Mouse (Mus musculus) left cerebral cortex, adult 2 months (tissue): Measurements from ENCODE around the gene Cfap300. TPM values are rescaled to one million over a fixed set of nuclear protein-coding genes. Genes with fewer than 3 reads are reported as not detected.

Source experiments
- DNase-seq, 2 experiments: peaks; one replicate each; pipeline ENCODE4 v3.0.0; 2021 to 2022; ENCODE audit warnings: low spot score in 2 of 2, mixed read lengths in 1 of 2; ENCODE audit errors: extremely low spot score in 1 of 2
- H3K27ac ChIP-seq: fragments of 200-600 bp; 2 replicates; pipeline ENCODE4 v1.8.1; 2022
- H3K4me3 ChIP-seq: fragments of 200-600 bp; 2 replicates; pipeline ENCODE4 v1.8.1; 2022
- CTCF ChIP-seq: fragments of 200-600 bp; IDR thresholded peaks from 2 replicates; pipeline ENCODE4 v1.8.1; 2022; ENCODE audit warnings: antibody characterized with exemption, mild to moderate bottlenecking, moderate library complexity
- intact Hi-C: fragments of 180-260 bp; cut with DNase I; formaldehyde crosslinking; loops from one replicate; pipeline ENCODE4 v1.15.1; 2025
- total RNA-seq, 2 experiments: library from RNA; stranded (reverse); gene quantifications; 2 replicates each; pipeline ENCODE4 v1.2.3; 2021

Cfap300 gene
- total RNA-seq, 2 experiments from 2014 or later: 8.8 to 9.3 TPM

- intact Hi-C loops: no loop called here
- DNase-seq: no peak
- TF ChIP-seq CTCF: no peak
- Histone ChIP-seq H3K27ac (peak overlapping the region; percentile 50; the same call in 1 of the 2 replicates), H3K4me3 (no peak overlapping the region)
Measured at GRCm38 (mm10) chr9:7979153-7979916, 63.3 kb downstream of the Cfap300 start.

GRCm38 (mm10) chr9:7978502-7978901 lies 64.1 kb downstream of the Cfap300 start:
- H3K4me3 ChIP-seq: no peak overlapping the region
- no peak overlapping the region for H3K27ac ChIP-seq
- no peak for DNase-seq
- TF ChIP-seq CTCF: peak; percentile 26
- intact Hi-C loops: no loop called here

GRCm38 (mm10) chr9:7977587-7977986 lies 65.0 kb downstream of the Cfap300 start:
- intact Hi-C loops: no loop called here
- no peak overlapping the region for H3K4me3 ChIP-seq
- H3K27ac ChIP-seq: no peak overlapping the region
- no peak for DNase-seq
- TF ChIP-seq CTCF: no peak

GRCm38 (mm10) chr9:7971993-7972392 lies 70.6 kb downstream of the Cfap300 start:
- H3K27ac ChIP-seq: no peak overlapping the region

More at GRCm38 (mm10) chr9:7971993-7972392, 70.6 kb downstream of the Cfap300 start:
- H3K4me3 ChIP-seq: no peak overlapping the region
- intact Hi-C loops: no loop called here
- DNase-seq: no peak
- no peak for TF ChIP-seq CTCF

Other genes with a start within 250 kb of the Cfap300 start
- 10 to 100 TPM; 31.0 to 38.1 TPM for gene Birc2, start 205.8 kb downstream of the Cfap300 start, total RNA-seq
- 1 to 10 TPM; 2.9 to 3.9 TPM for gene Birc3, start 169.6 kb downstream of the Cfap300 start, total RNA-seq
- gene Yap1, start 38.2 kb downstream of the Cfap300 start, total RNA-seq: 10 to 100 TPM; 16.1 to 17.5 TPM
- 10 to 100 TPM; 19.7 to 20.6 TPM for gene Cep126, start 91.5 kb upstream of the Cfap300 start, total RNA-seq